Mouse (Mus musculus) brain, embryonic 14.5 days (tissue): Measurements from ENCODE around the gene Fam241a.

Experiments used
- CTCF ChIP-seq: fragments of 200-500 bp; IDR thresholded peaks from 2 replicates; pipeline ENCODE4 v1.5.1; 2012; ENCODE audit warnings: inconsistent platforms, mild to moderate bottlenecking, moderate library complexity, borderline replicate concordance; ENCODE audit not compliant: insufficient read depth, insufficient read length; ENCODE audit errors: extremely low read depth
- POLR2A ChIP-seq: fragments of 200-500 bp; IDR thresholded peaks from 2 replicates; pipeline ENCODE4 v1.6.1; 2012; ENCODE audit warnings: mild to moderate bottlenecking, inconsistent platforms, borderline replicate concordance; ENCODE audit not compliant: poor library complexity, insufficient read depth, insufficient read length, severe bottlenecking; ENCODE audit errors: extremely low read depth

DNA sequence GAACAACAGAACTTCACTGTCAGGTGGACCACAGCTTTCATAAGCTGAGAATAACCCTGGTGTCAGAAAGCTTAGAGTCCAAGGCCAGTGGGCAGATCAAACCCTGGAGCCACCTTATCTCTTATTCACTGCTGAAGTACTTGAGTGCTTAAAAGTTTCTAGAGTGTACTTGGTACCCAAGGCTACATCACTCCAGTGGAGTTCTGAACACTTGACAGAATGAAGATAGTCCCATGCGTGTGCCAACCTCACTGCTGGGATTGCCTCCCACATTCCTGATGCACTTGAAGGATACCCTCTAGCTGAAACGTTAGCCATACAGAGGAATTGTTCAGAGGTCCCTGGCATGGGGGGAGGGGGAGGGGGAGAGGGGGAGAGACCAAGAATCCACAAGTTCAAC, 14.4 kb downstream of the Fam241a start:
- no peak for TF ChIP-seq CTCF
- TF ChIP-seq POLR2A, result no peak
